Mouse (Mus musculus) embryonic stem cell, embryonic (primary cell): ENCODE measurements around the gene Slc25a19.

ENCODE experiments used
- CTCF ChIA-PET, 4 experiments: fragments of 300-600 bp in 2 of 4; fragments of 350-600 bp in 2 of 4; sonication (Branson Sonifier 250); formaldehyde crosslinking; loops; one replicate each; lab custom pipeline; 2022; ENCODE audit warnings: inconsistent platforms in 2 of 4; lab: Charles Lee
- POLR2A ChIA-PET, 4 experiments: fragments of 300-600 bp in 2 of 4; fragments of 350-600 bp in 2 of 4; sonication (Branson Sonifier 250); formaldehyde crosslinking; loops; one replicate each; lab custom pipeline; 2022; ENCODE audit warnings: antibody characterized with exemption in 4 of 4, inconsistent platforms in 1 of 4; lab: Charles Lee

Gene Slc25a19

GRCm38 (mm10) chr11:115579080-115579479 is 49.0 kb downstream of the Slc25a19 start:
- POLR2A ChIA-PET, result interaction anchor here (0.7 to 3.9 kb wide), 18 partner anchors 9 to 65 kb away, joined by 3 to 18 read pairs (median 6); partner anchors contain the start of genes Jpt1 (in 2 of the 4), Mif4gd (in 2 of the 4), Nup85 (in 1 of the 4) and Slc25a19 (in 1 of the 4)
- CTCF ChIA-PET, result interaction anchor here in 2 of 4 experiments (1.2 to 1.8 kb wide), 3 partner anchors 9 to 16 kb away, joined by 3 to 5 read pairs (median 4); no protein-coding TSS in a partner anchor

- CTCF ChIA-PET, result interaction anchor here (0.6 to 1.5 kb wide), 7 partner anchors 25 to 178 kb away, joined by 3 to 8 read pairs (median 4); no protein-coding TSS in a partner anchor
- POLR2A ChIA-PET, result interaction anchor here in 3 of 4 experiments (0.7 to 4.1 kb wide), 29 partner anchors 8 to 459 kb away, joined by 3 to 28 read pairs (median 8); partner anchors contain the start of genes Jpt1 (in 2 of the 3), Sumo2 (in 2 of the 3), Cdr2l (in 1 of the 3) and Mif4gd (in 1 of the 3)
Observed at GRCm38 (mm10) chr11:115564961-115565360, 63.1 kb downstream of the Slc25a19 start.
